Mouse (Mus musculus) myocyte (in vitro differentiated cells): ENCODE data around the gene Fopnl. TPM values are rescaled to one million over a fixed set of nuclear protein-coding genes. Genes with fewer than 3 reads are reported as not detected.

ENCODE experiments used
- H3K27me3 ChIP-seq: one replicate; pipeline ENCODE4 v1.6.1; 2011; ENCODE audit not compliant: control insufficient read depth, insufficient read depth, insufficient read length
- H3K36me3 ChIP-seq: one replicate; pipeline ENCODE4 v1.6.1; 2011; ENCODE audit not compliant: control insufficient read depth, insufficient read depth
- H3K4me2 ChIP-seq: one replicate; pipeline ENCODE4 v1.6.1; 2011; ENCODE audit warnings: low read depth, control low read depth
- H3K4me3 ChIP-seq: one replicate; pipeline ENCODE4 v1.5.1; 2011; ENCODE audit warnings: mild to moderate bottlenecking, control low read depth, moderate library complexity
- H3K79me2 ChIP-seq: one replicate; pipeline ENCODE4 v1.6.1; 2011; ENCODE audit not compliant: control insufficient read depth, insufficient read depth
- H3ac ChIP-seq: one replicate; pipeline ENCODE4 v1.6.1; 2011; ENCODE audit not compliant: control insufficient read depth, insufficient read length
- CEBPB ChIP-seq: IDR thresholded peaks from 2 replicates; pipeline ENCODE4 v1.6.1; 2011; ENCODE audit warnings: mild to moderate bottlenecking, moderate library complexity; ENCODE audit not compliant: poor library complexity, insufficient read depth, severe bottlenecking
- E2F4 ChIP-seq: IDR thresholded peaks from one replicate; pipeline ENCODE4 v1.6.1; 2011; ENCODE audit warnings: mild to moderate bottlenecking, control low read depth, moderate library complexity; ENCODE audit not compliant: insufficient read depth
- MAX ChIP-seq: IDR thresholded peaks from one replicate; pipeline ENCODE4 v1.6.1; 2011; ENCODE audit warnings: low read depth, mild to moderate bottlenecking, control low read depth
- MYOD1 ChIP-seq, 3 experiments: IDR thresholded peaks; one replicate each; pipeline ENCODE4 v1.6.1; 2011; ENCODE audit warnings: control low read depth in 2 of 3, low read depth in 2 of 3, mild to moderate bottlenecking in 2 of 3, moderate library complexity in 1 of 3; ENCODE audit not compliant: insufficient read length in 2 of 3, control insufficient read depth in 1 of 3
- MYOG ChIP-seq, 3 experiments: IDR thresholded peaks; one replicate each; pipeline ENCODE4 v1.6.1; 2011; ENCODE audit warnings: control low read depth in 2 of 3, low read depth in 2 of 3, mild to moderate bottlenecking in 2 of 3; ENCODE audit not compliant: insufficient read length in 2 of 3, control insufficient read depth in 1 of 3, insufficient read depth in 1 of 3
- POLR2AphosphoS2 ChIP-seq: IDR thresholded peaks from one replicate; pipeline ENCODE4 v1.6.1; 2011; ENCODE audit warnings: low read depth, control low read depth; ENCODE audit not compliant: insufficient read length
- REST ChIP-seq: IDR thresholded peaks from one replicate; pipeline ENCODE4 v1.6.1; 2011; ENCODE audit warnings: mild to moderate bottlenecking, control low read depth, moderate library complexity; ENCODE audit not compliant: insufficient read depth, insufficient read length
- SRF ChIP-seq: IDR thresholded peaks from one replicate; pipeline ENCODE4 v1.6.1; 2011; ENCODE audit warnings: low read depth; ENCODE audit not compliant: control insufficient read depth, insufficient read length
- TCF12 ChIP-seq: IDR thresholded peaks from one replicate; pipeline ENCODE4 v1.6.1; 2011; ENCODE audit warnings: mild to moderate bottlenecking, control low read depth; ENCODE audit not compliant: poor library complexity, insufficient read depth, severe bottlenecking
- TCF3 ChIP-seq: IDR thresholded peaks from one replicate; pipeline ENCODE4 v1.6.1; 2011; ENCODE audit warnings: low read depth, control low read depth; ENCODE audit not compliant: insufficient read length
- USF1 ChIP-seq: IDR thresholded peaks from one replicate; pipeline ENCODE4 v1.6.1; 2011; ENCODE audit warnings: low read depth, mild to moderate bottlenecking, control low read depth, moderate library complexity
- polyA plus RNA-seq: library from polyadenylated mRNA; unstranded; fragments of >200 nt; fragmentation: generic; extraction: Trizol; gene quantifications from one replicate; pipeline ENCODE4 v1.2.1, GENCODE M21; 2012; ENCODE audit warnings: missing spikeins

Gene Fopnl
- polyA plus RNA-seq, 1 experiment = 34.3 TPM

- Histone ChIP-seq H3K27me3 (no peaks in the 10 kb centered on the region), H3K79me2 (no peaks in the 10 kb centered on the region)
- TF ChIP-seq E2F4 (no peak), REST (no peak), MYOG (IDR thresholded peaks at IDR 0.05; ENCODE audit: control insufficient read depth in 1 of 3, insufficient read depth in 1 of 3, insufficient read length in 2 of 3, low read depth in 2 of 3) (no peak), CEBPB (no peak), USF1 (no peak), TCF12 (no peak), TCF3 (no peak), MAX (no peak), SRF (no peak), MYOD1 (IDR thresholded peaks at IDR 0.05; ENCODE audit: control insufficient read depth in 1 of 3, insufficient read length in 2 of 3, low read depth in 2 of 3) (no peak)
Observed at GRCm38 (mm10) chr16:14252877-14253276, 64.3 kb downstream of the Fopnl start.

GRCm38 (mm10) chr16:14249913-14250312 lies 67.3 kb downstream of the Fopnl start:
- H3K27me3 ChIP-seq = no peaks in the 10 kb centered on the region
- H3K4me3 ChIP-seq = no peak overlapping the region
- no peaks in the 10 kb centered on the region for H3K79me2 ChIP-seq
- no peak overlapping the region for H3K4me2 ChIP-seq
- TF ChIP-seq USF1 = no peak
- TF ChIP-seq REST = no peak
- no peak for TF ChIP-seq TCF12
- TF ChIP-seq POLR2AphosphoS2 = no peak
- H3ac ChIP-seq = no peak overlapping the region
- no peaks in the 10 kb centered on the region for H3K36me3 ChIP-seq

More at GRCm38 (mm10) chr16:14252877-14253276, 64.3 kb downstream of the Fopnl start:
- H3ac ChIP-seq = no peak overlapping the region
- no peak overlapping the region for H3K4me2 ChIP-seq
- no peaks in the 10 kb centered on the region for H3K36me3 ChIP-seq
- H3K4me3 ChIP-seq = no peak overlapping the region

Other genes starting within 250 kb of the Fopnl start
- gene Nde1, start 154.1 kb downstream of the Fopnl start, polyA plus RNA-seq = 36.4 TPM
- gene Marf1, start 154.1 kb downstream of the Fopnl start, polyA plus RNA-seq = 8.2 TPM
- gene Myh11, start 26.0 kb downstream of the Fopnl start, polyA plus RNA-seq = 0.01 TPM
- gene Abcc1, start 44.2 kb upstream of the Fopnl start, polyA plus RNA-seq = 23.0 TPM
- not detected for gene A630010A05Rik, start 244.9 kb upstream of the Fopnl start, polyA plus RNA-seq